Mouse (Mus musculus) R1 (cell line): ENCODE data around the gene 4931422A03Rik.

ENCODE experiments used
- DNase-seq: peaks from one replicate; pipeline ENCODE4 v3.0.0-alpha.2; 2018; ENCODE audit warnings: low read depth, low spot score

Gene 4931422A03Rik

DNA sequence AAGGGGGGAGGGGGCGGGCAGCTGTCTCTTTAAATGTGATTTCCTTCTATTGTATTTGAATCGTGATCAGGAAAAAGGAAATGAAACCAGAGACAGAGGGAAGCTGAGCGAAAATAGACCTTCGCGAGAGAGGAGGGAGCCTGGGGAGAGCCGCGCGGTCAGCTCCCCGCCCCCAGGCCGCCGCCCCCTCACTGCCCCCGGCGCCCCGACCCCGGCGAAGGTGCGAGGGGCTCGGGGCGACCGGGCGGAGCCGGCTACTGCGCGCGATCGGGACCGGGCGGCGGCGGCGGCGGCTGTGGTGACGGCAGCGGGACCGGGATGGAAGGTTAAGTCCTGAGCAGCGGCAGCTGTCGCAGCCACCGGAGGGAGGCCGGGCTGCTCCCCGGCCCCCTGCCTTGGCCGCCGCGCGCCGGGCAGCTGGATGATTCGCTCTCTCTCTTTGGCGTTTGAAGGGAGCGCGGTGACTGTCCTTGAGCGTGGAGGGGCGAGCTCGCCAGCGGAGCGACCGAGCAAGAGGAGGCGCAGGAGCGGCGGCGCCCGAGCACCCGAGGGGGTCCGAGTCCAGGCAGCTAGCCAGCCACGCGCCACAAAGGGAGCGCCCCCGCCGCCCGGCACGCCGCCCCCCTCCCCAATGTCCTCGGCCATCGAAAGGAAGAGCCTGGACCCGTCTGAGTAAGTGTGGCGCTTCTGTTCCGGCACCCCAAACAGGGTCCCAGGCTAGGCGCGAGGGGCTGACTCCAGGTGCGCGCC, 57.9 kb downstream of the 4931422A03Rik start:
- DNase-seq, result peak; percentile 50

- DNase-seq, result peak; percentile 81
These were observed 58.6 kb downstream of the 4931422A03Rik start for GRCm38 (mm10) chr2:103969437-103970040.

DNA sequence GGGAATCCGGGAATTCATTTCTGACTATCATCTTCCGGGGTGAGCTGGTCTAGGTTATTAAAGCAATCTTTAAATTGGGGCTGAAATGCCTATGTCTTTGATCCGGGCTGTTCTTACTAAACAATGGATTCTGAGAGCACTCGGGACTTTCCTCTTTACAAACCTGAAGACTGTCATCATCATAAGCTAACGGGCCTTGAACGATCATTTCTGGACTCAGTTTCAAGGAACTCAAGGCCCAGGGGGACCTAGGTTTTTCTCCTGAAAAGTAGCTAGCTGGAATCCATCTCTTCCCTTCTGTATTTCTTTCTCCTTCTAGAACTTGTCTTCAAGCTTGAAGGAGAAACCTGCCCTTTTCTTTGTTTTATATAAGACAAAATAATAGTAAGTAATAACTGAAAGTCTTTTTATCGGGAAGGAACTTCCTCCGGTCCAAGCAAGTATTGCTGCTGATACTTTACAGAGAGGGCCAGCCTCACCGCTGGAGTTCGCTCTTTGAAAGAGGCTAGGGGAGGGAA, 59.2 kb downstream of the 4931422A03Rik start:
- no peak for DNase-seq

GRCm38 (mm10) chr2:103968186-103968585, 60.0 kb downstream of the 4931422A03Rik start:
- DNase-seq, result no peak

GRCm38 (mm10) chr2:103965391-103965790, 62.8 kb downstream of the 4931422A03Rik start:
- DNase-seq, result no peak

GRCm38 (mm10) chr2:103962349-103962748, 65.8 kb downstream of the 4931422A03Rik start:
- DNase-seq, result no peak

DNA sequence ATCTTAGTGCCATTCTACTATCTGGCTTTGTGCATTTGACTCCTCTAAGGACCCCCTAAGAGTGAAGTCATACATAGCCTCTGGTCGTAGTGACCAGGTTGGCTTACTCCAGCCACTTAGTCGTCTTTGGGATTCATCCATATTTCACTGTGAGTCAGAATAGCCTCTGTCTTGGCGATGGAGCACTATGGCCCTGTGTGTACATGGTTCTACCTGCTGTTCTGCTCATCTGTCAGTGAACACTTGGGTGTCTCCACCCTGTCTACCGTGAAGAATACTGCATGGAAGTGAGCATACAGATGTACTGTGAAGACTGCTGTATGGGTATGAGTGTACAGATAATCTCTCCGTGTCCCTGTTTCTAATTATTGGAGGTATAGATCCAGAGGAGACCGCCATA, 68.6 kb downstream of the 4931422A03Rik start:
- no peak for DNase-seq

- no peak for DNase-seq
These were observed 69.1 kb downstream of the 4931422A03Rik start for GRCm38 (mm10) chr2:103959066-103959465.

- DNase-seq, result no peak
These were observed 69.5 kb downstream of the 4931422A03Rik start for GRCm38 (mm10) chr2:103958634-103959033.

DNA sequence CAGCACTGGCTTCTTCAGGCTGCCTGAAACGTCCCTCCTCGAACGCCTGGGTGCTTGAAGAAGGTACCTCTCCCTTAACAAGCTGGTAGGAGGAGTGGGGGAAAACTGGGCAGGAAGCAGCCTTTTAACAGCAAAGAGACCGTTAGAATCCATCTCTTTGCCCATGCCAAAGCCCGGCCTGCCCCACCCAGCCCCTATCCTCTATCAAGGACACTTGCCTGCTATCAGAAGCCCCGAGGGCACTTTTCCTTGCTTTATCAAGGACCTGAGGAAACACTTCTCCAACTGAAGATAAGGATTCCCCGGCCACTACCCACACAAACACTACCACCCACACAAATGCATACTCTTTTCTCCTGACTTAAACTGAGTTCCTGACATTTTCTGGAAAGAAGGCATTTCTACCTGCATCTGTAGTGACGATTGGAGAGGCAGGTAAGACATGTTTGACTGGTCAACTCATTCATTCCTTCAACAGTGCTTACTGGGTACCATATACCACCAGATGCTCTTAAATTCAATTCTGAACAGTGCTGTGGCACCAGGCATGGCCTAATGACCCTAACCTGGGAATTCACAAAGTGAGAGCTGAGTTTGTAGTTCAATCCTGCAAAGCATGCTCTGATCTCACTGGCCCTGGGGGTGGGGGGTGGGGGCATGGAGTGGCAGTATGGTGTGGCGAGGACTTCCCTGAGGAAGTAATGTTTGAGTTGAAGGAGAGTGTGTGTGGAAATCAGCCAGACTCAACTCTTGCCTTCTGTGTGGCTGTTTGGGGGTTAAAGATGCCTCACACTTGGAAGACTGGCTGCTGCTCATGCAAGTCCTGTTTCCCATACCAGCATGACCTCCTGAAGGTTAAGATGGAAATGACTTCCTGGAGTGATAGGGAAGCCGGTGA, 70.3 kb downstream of the 4931422A03Rik start, which contains the start of gene Lmo2:
TSS of gene Lmo2 (plus strand) at position 338 of the 898 bp plus-strand sequence.
- no peak for DNase-seq

GRCm38 (mm10) chr2:103956867-103957266, 71.3 kb downstream of the 4931422A03Rik start:
- no peak for DNase-seq

GRCm38 (mm10) chr2:103955714-103956113, 72.4 kb downstream of the 4931422A03Rik start:
- no peak for DNase-seq

- DNase-seq, result no peak
These were observed 74.9 kb downstream of the 4931422A03Rik start for GRCm38 (mm10) chr2:103953050-103953835.

DNA sequence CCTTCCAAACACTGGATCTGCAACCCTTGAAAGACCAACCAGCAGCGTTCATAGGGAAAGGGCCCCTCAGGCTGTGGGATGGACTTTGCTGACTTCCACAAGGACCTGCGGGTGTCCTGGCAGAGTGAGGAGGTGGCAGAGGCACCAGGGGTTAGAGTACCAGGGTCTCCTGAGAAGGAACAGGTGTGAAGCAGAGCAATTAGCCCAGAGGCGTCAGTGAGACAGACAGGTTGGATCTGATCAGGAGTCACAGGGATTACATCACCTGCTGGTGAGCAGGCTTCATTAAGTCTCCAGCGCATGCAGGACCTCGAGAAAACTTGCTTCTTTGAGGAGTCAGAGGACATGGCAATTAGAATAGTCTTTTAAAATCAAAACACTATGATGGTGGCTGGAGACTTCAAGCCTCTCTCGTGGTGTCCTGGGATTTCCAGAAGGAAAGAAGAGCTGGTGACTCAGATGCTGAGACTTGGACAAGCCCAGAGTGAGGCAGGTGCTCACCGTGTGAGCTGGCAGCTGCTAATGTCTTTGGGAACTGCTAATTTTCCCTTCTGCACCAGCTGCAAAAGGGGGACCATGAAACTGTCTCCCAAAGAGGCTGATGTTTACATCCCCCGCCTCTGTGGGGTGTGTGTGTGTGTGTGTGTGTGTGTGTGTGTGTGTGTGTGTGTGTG, 80.0 kb downstream of the 4931422A03Rik start:
- DNase-seq, result no peak

GRCm38 (mm10) chr2:103946892-103947291, 81.3 kb downstream of the 4931422A03Rik start:
- no peak for DNase-seq

GRCm38 (mm10) chr2:103945571-103946092, 82.5 kb downstream of the 4931422A03Rik start:
- no peak for DNase-seq

DNA sequence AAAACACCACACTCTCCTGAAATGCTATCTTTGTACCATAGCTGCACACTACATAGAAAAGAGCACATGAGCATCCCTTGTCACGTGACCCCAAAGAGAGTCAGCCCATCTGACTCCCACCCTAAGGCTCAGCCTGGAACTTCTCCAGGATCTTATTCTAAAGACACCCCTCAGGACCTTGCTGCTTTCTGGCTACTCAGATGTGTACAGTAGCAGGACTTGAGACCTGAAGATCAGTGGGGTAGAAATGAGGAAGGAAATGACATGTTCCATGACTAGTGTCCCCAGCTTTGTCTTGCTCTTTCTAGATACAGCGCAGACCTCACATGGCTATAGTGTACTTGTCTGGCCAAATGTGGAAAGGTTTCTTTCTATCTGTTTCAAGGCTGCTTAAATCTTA, 83.3 kb downstream of the 4931422A03Rik start:
- no peak for DNase-seq

- DNase-seq, result no peak
These were observed 87.1 kb downstream of the 4931422A03Rik start for GRCm38 (mm10) chr2:103941085-103941484.

GRCm38 (mm10) chr2:103939003-103939402, 89.2 kb downstream of the 4931422A03Rik start:
- DNase-seq, result no peak

- DNase-seq, result no peak
These were observed 89.6 kb downstream of the 4931422A03Rik start for GRCm38 (mm10) chr2:103938573-103938972.
